Mouse (Mus musculus) stomach, embryonic 16.5 days (tissue): ENCODE measurements around the gene Sema4d. TPM values are rescaled to one million over a fixed set of nuclear protein-coding genes. Genes with fewer than 3 reads are reported as not detected.

Source experiments
- ATAC-seq: fragments of 200-750 bp; cut with Nextera tagmentation; 2 replicates; pipeline ENCODE4 v1.8.0; 2017; ENCODE audit warnings: moderate number of reproducible peaks, moderate TSS enrichment; ENCODE audit not compliant: insufficient read depth, low FRiP score
- H3K27ac ChIP-seq: fragments of 300-500 bp; sonication (generic); 2 replicates; pipeline ENCODE4 v1.5.1; 2014; ENCODE audit warnings: low read length
- H3K27me3 ChIP-seq: fragments of 300-500 bp; sonication (generic); 2 replicates; pipeline ENCODE4 v1.6.1; 2014; ENCODE audit warnings: low read length, control low read depth, mixed read lengths; ENCODE audit not compliant: control insufficient read depth, insufficient read depth
- H3K36me3 ChIP-seq: fragments of 300-500 bp; sonication (generic); 2 replicates; pipeline ENCODE4 v1.6.1; 2014; ENCODE audit warnings: low read length; ENCODE audit not compliant: control insufficient read depth, insufficient read depth
- H3K4me1 ChIP-seq: fragments of 300-500 bp; sonication (generic); 2 replicates; pipeline ENCODE4 v1.6.1; 2014; ENCODE audit warnings: low read length, control low read depth, mixed read lengths; ENCODE audit not compliant: control insufficient read depth, insufficient read depth
- H3K4me2 ChIP-seq: fragments of 300-500 bp; sonication (generic); 2 replicates; pipeline ENCODE4 v1.6.1; 2014; ENCODE audit warnings: low read depth, low read length, mixed read lengths
- H3K4me3 ChIP-seq: fragments of 300-500 bp; sonication (generic); replicated peaks from 2 replicates; pipeline ENCODE4 v1.5.1; 2014; ENCODE audit warnings: mild to moderate bottlenecking, low read length
- H3K9ac ChIP-seq: fragments of 300-500 bp; sonication (generic); 2 replicates; pipeline ENCODE4 v1.6.1; 2014; ENCODE audit warnings: low read length
- H3K9me3 ChIP-seq: fragments of 300-500 bp; sonication (generic); replicated peaks from 2 replicates; pipeline ENCODE4 v1.6.1; 2016; ENCODE audit warnings: low read length, control low read depth; ENCODE audit not compliant: control insufficient read depth
- WGBS: fragments of 180-500 bp; shearing (Covaris S2); extraction: QIAGEN DNeasy Blood & Tissue Kit; methylation state at CpG from one replicate; pipeline ENCODE4 v1.1.7; 2014; 5-methylcytosine and 5-hydroxymethylcytosine counted together
- polyA plus RNA-seq: library from polyadenylated mRNA; unstranded; fragments of >200 nt; fragmentation: Nextera tagmentation; extraction: Ambion mirVana; gene quantifications from 2 replicates; pipeline ENCODE4 v1.2.1, GENCODE M21; 2015

The Sema4d gene
- polyA plus RNA-seq, 1 experiment from 2014 or later = 11.5 TPM

GRCm38 (mm10) chr13:51777048-51777737 lies 16.4 kb downstream of the Sema4d start:
- no peak overlapping the region for H3K9ac ChIP-seq
- no peaks in the 10 kb centered on the region for H3K36me3 ChIP-seq
- H3K9me3 ChIP-seq = no peaks in the 10 kb centered on the region
- peaks cover 11% of the 10 kb centered on the region; the same call in 1 of the 2 replicates for H3K4me1 ChIP-seq
- 0 out of 2 replicates have a peak overlapping the region, but pooled peaks have one; percentile 19 for H3K27ac ChIP-seq
- peak; percentile 73; the same call in 1 of the 2 replicates for ATAC-seq
- H3K27me3 ChIP-seq = no peaks in the 10 kb centered on the region
- WGBS = 46% methylated on average over 11 of the region's 11 CpGs
- H3K4me2 ChIP-seq = no peak overlapping the region
- H3K4me3 ChIP-seq = no peak overlapping the region

- no peaks in the 10 kb centered on the region for H3K9me3 ChIP-seq
- H3K4me2 ChIP-seq = no peak overlapping the region
- H3K9ac ChIP-seq = no peak overlapping the region
- no peaks in the 10 kb centered on the region for H3K36me3 ChIP-seq
- WGBS = 86% methylated on average over 6 of the region's 6 CpGs
- peaks cover 11% of the 10 kb centered on the region; the same call in 1 of the 2 replicates for H3K4me1 ChIP-seq
- no peak overlapping the region for H3K27ac ChIP-seq
- no peak overlapping the region for H3K4me3 ChIP-seq
- H3K27me3 ChIP-seq = no peaks in the 10 kb centered on the region
- no peak for ATAC-seq
Observed at GRCm38 (mm10) chr13:51776160-51776737, 17.3 kb downstream of the Sema4d start.

GRCm38 (mm10) chr13:51771802-51772206 lies 21.7 kb downstream of the Sema4d start:
- H3K36me3 ChIP-seq = no peaks in the 10 kb centered on the region
- no peak for ATAC-seq

GRCm38 (mm10) chr13:51770647-51771427 lies 22.7 kb downstream of the Sema4d start:
- no peaks in the 10 kb centered on the region for H3K9me3 ChIP-seq
- no peak overlapping the region for H3K27ac ChIP-seq
- peaks cover 4% of the 10 kb centered on the region for H3K4me1 ChIP-seq
- no peak overlapping the region for H3K4me3 ChIP-seq
- no peak overlapping the region for H3K4me2 ChIP-seq
- H3K9ac ChIP-seq = no peak overlapping the region
- H3K27me3 ChIP-seq = no peaks in the 10 kb centered on the region
- 87% methylated on average over 14 of the region's 14 CpGs for WGBS
- H3K36me3 ChIP-seq = no peaks in the 10 kb centered on the region
- ATAC-seq = no peak

More at GRCm38 (mm10) chr13:51771802-51772206, 21.7 kb downstream of the Sema4d start:
- Histone ChIP-seq H3K27ac (no peak overlapping the region), H3K4me3 (no peak overlapping the region), H3K4me2 (no peak overlapping the region), H3K27me3 (no peaks in the 10 kb centered on the region), H3K4me1 (peaks cover 4% of the 10 kb centered on the region), H3K9me3 (no peaks in the 10 kb centered on the region), H3K9ac (no peak overlapping the region)
- 77% methylated on average over 10 of the region's 10 CpGs for WGBS

- WGBS = 63% methylated on average over 14 of the region's 14 CpGs
- H3K36me3 ChIP-seq = no peaks in the 10 kb centered on the region
- no peak overlapping the region for H3K4me2 ChIP-seq
- ATAC-seq = no peak
- no peak overlapping the region for H3K9ac ChIP-seq
- no peaks in the 10 kb centered on the region for H3K27me3 ChIP-seq
- H3K27ac ChIP-seq = no peak overlapping the region
- no peak overlapping the region for H3K4me3 ChIP-seq
- no peaks in the 10 kb centered on the region for H3K9me3 ChIP-seq
- H3K4me1 ChIP-seq = peaks cover 7% of the 10 kb centered on the region
Observed at GRCm38 (mm10) chr13:51767991-51768761, 25.4 kb downstream of the Sema4d start.

- Histone ChIP-seq H3K27ac (no peak overlapping the region), H3K9ac (no peak overlapping the region)
- 72% methylated on average over 8 of the region's 8 CpGs for WGBS
Observed at GRCm38 (mm10) chr13:51767513-51767912, 26.0 kb downstream of the Sema4d start.

GRCm38 (mm10) chr13:51766756-51767155 lies 26.8 kb downstream of the Sema4d start:
- no peaks in the 10 kb centered on the region for H3K9me3 ChIP-seq
- no peaks in the 10 kb centered on the region for H3K36me3 ChIP-seq
- ATAC-seq = no peak
- no peak overlapping the region for H3K9ac ChIP-seq
- 79% methylated on average over 4 of the region's 4 CpGs for WGBS
- H3K4me3 ChIP-seq = no peak overlapping the region
- no peak overlapping the region for H3K4me2 ChIP-seq
- no peaks in the 10 kb centered on the region for H3K27me3 ChIP-seq
- H3K27ac ChIP-seq = no peak overlapping the region
- peaks cover 7% of the 10 kb centered on the region for H3K4me1 ChIP-seq

More at GRCm38 (mm10) chr13:51767513-51767912, 26.0 kb downstream of the Sema4d start:
- Histone ChIP-seq H3K9me3 (no peaks in the 10 kb centered on the region), H3K4me3 (no peak overlapping the region), H3K4me1 (peaks cover 7% of the 10 kb centered on the region), H3K36me3 (no peaks in the 10 kb centered on the region), H3K27me3 (no peaks in the 10 kb centered on the region), H3K4me2 (no peak overlapping the region)
- ATAC-seq = no peak

- no peaks in the 10 kb centered on the region for H3K27me3 ChIP-seq
- H3K9me3 ChIP-seq = no peaks in the 10 kb centered on the region
- H3K4me2 ChIP-seq = no peak overlapping the region
- H3K27ac ChIP-seq = no peak overlapping the region
- ATAC-seq = no peak
- H3K4me1 ChIP-seq = peaks cover 7% of the 10 kb centered on the region
- H3K9ac ChIP-seq = no peak overlapping the region
- no peaks in the 10 kb centered on the region for H3K36me3 ChIP-seq
- H3K4me3 ChIP-seq = no peak overlapping the region
- 75% methylated on average over 5 of the region's 5 CpGs for WGBS
Observed at GRCm38 (mm10) chr13:51765369-51765768, 28.2 kb downstream of the Sema4d start.
